Mouse (Mus musculus) adrenal gland (tissue): ENCODE measurements around the gene Sh2d3c.

Experiments
- intact Hi-C: fragments of 180-260 bp; cut with DNase I; formaldehyde crosslinking; loops from one replicate; pipeline ENCODE4 v1.15.1; 2025

Sh2d3c gene

GRCm38 (mm10) chr2:32694691-32695090 is 26.2 kb upstream of the Sh2d3c start:
- intact Hi-C loops = no loop called here

GRCm38 (mm10) chr2:32699680-32700079 is 21.2 kb upstream of the Sh2d3c start:
- intact Hi-C loops = no loop called here

GRCm38 (mm10) chr2:32700966-32701743 is 19.7 kb upstream of the Sh2d3c start:
- intact Hi-C loops = no loop called here

- intact Hi-C loops = no loop called here
Observed at GRCm38 (mm10) chr2:32703046-32703445, 17.8 kb upstream of the Sh2d3c start.

GRCm38 (mm10) chr2:32704021-32704421 is 16.8 kb upstream of the Sh2d3c start, which contains the start of gene Fpgs:
Gene Fpgs, minus strand, starts transcription at chr2:32704145.
- intact Hi-C loops = no loop called here

GRCm38 (mm10) chr2:32705018-32705417 is 15.8 kb upstream of the Sh2d3c start:
- intact Hi-C loops = loop anchor here (5.0 kb wide), 1 partner anchor 157 kb away; no protein-coding TSS in a partner anchor

GRCm38 (mm10) chr2:32706971-32707370 is 13.9 kb upstream of the Sh2d3c start:
- intact Hi-C loops = loop anchor here (5.0 kb wide), 1 partner anchor 155 kb away; no protein-coding TSS in a partner anchor

GRCm38 (mm10) chr2:32708643-32709042 is 12.2 kb upstream of the Sh2d3c start:
- intact Hi-C loops = loop anchor here (5.0 kb wide), 1 partner anchor 154 kb away; no protein-coding TSS in a partner anchor

GRCm38 (mm10) chr2:32709521-32710137 is 11.2 kb upstream of the Sh2d3c start:
- intact Hi-C loops = loop anchor here (5.0 kb wide), 1 partner anchor 153 kb away; no protein-coding TSS in a partner anchor

- intact Hi-C loops = no loop called here
Observed at GRCm38 (mm10) chr2:32710425-32710824, 10.4 kb upstream of the Sh2d3c start.

GRCm38 (mm10) chr2:32711301-32712056 is 9.4 kb upstream of the Sh2d3c start:
- intact Hi-C loops = no loop called here

GRCm38 (mm10) chr2:32712108-32712551 is 8.7 kb upstream of the Sh2d3c start:
- intact Hi-C loops = no loop called here

GRCm38 (mm10) chr2:32712586-32712933 is 8.3 kb upstream of the Sh2d3c start:
- intact Hi-C loops = no loop called here

GRCm38 (mm10) chr2:32712934-32713817 is 7.7 kb upstream of the Sh2d3c start, which contains the start of gene Cdk9:
Gene Cdk9, minus strand, starts transcription at chr2:32713076.
- intact Hi-C loops = loop anchor here (1.0 kb wide), 1 partner anchor 44 kb away; the partner anchor contains the start of gene Tor2a

GRCm38 (mm10) chr2:32714117-32714986 is 6.5 kb upstream of the Sh2d3c start:
- intact Hi-C loops = no loop called here

GRCm38 (mm10) chr2:32714987-32715425 is 5.8 kb upstream of the Sh2d3c start:
- intact Hi-C loops = no loop called here

- intact Hi-C loops = no loop called here
Observed at GRCm38 (mm10) chr2:32718761-32719160, 2.1 kb upstream of the Sh2d3c start.

- intact Hi-C loops = no loop called here
Observed at GRCm38 (mm10) chr2:32720053-32720452, 802 bp upstream of the Sh2d3c start.

- intact Hi-C loops = no loop called here
Observed at GRCm38 (mm10) chr2:32722046-32722445, 1.2 kb downstream of the Sh2d3c start.
